Mouse (Mus musculus) myocyte (in vitro differentiated cells): ENCODE data around the gene Brinp3. TPM values are rescaled to one million over a fixed set of nuclear protein-coding genes. Genes with fewer than 3 reads are reported as not detected.
A peak's percentile ranks its signal among the peaks of the same experiment; 100 is the strongest.

ENCODE experiments used
- H3K27me3 ChIP-seq: one replicate; pipeline ENCODE4 v1.6.1; 2011; ENCODE audit not compliant: control insufficient read depth, insufficient read depth, insufficient read length
- H3K36me3 ChIP-seq: one replicate; pipeline ENCODE4 v1.6.1; 2011; ENCODE audit not compliant: control insufficient read depth, insufficient read depth
- H3K4me2 ChIP-seq: one replicate; pipeline ENCODE4 v1.6.1; 2011; ENCODE audit warnings: low read depth, control low read depth
- H3K4me3 ChIP-seq: one replicate; pipeline ENCODE4 v1.5.1; 2011; ENCODE audit warnings: mild to moderate bottlenecking, control low read depth, moderate library complexity
- H3K79me2 ChIP-seq: one replicate; pipeline ENCODE4 v1.6.1; 2011; ENCODE audit not compliant: control insufficient read depth, insufficient read depth
- H3ac ChIP-seq: one replicate; pipeline ENCODE4 v1.6.1; 2011; ENCODE audit not compliant: control insufficient read depth, insufficient read length
- CEBPB ChIP-seq: IDR thresholded peaks from 2 replicates; pipeline ENCODE4 v1.6.1; 2011; ENCODE audit warnings: mild to moderate bottlenecking, moderate library complexity; ENCODE audit not compliant: poor library complexity, insufficient read depth, severe bottlenecking
- E2F4 ChIP-seq: IDR thresholded peaks from one replicate; pipeline ENCODE4 v1.6.1; 2011; ENCODE audit warnings: mild to moderate bottlenecking, control low read depth, moderate library complexity; ENCODE audit not compliant: insufficient read depth
- MAX ChIP-seq: IDR thresholded peaks from one replicate; pipeline ENCODE4 v1.6.1; 2011; ENCODE audit warnings: low read depth, mild to moderate bottlenecking, control low read depth
- MYOD1 ChIP-seq, 3 experiments: IDR thresholded peaks; one replicate each; pipeline ENCODE4 v1.6.1; 2011; ENCODE audit warnings: control low read depth in 2 of 3, low read depth in 2 of 3, mild to moderate bottlenecking in 2 of 3, moderate library complexity in 1 of 3; ENCODE audit not compliant: insufficient read length in 2 of 3, control insufficient read depth in 1 of 3
- MYOG ChIP-seq, 3 experiments: IDR thresholded peaks; one replicate each; pipeline ENCODE4 v1.6.1; 2011; ENCODE audit warnings: control low read depth in 2 of 3, low read depth in 2 of 3, mild to moderate bottlenecking in 2 of 3; ENCODE audit not compliant: insufficient read length in 2 of 3, control insufficient read depth in 1 of 3, insufficient read depth in 1 of 3
- POLR2A ChIP-seq: IDR thresholded peaks from one replicate; pipeline ENCODE4 v1.6.1; 2011; ENCODE audit warnings: low read depth, mild to moderate bottlenecking, control low read depth, moderate library complexity; ENCODE audit not compliant: insufficient read length
- POLR2AphosphoS2 ChIP-seq: IDR thresholded peaks from one replicate; pipeline ENCODE4 v1.6.1; 2011; ENCODE audit warnings: low read depth, control low read depth; ENCODE audit not compliant: insufficient read length
- REST ChIP-seq: IDR thresholded peaks from one replicate; pipeline ENCODE4 v1.6.1; 2011; ENCODE audit warnings: mild to moderate bottlenecking, control low read depth, moderate library complexity; ENCODE audit not compliant: insufficient read depth, insufficient read length
- SRF ChIP-seq: IDR thresholded peaks from one replicate; pipeline ENCODE4 v1.6.1; 2011; ENCODE audit warnings: low read depth; ENCODE audit not compliant: control insufficient read depth, insufficient read length
- TCF12 ChIP-seq: IDR thresholded peaks from one replicate; pipeline ENCODE4 v1.6.1; 2011; ENCODE audit warnings: mild to moderate bottlenecking, control low read depth; ENCODE audit not compliant: poor library complexity, insufficient read depth, severe bottlenecking
- TCF3 ChIP-seq: IDR thresholded peaks from one replicate; pipeline ENCODE4 v1.6.1; 2011; ENCODE audit warnings: low read depth, control low read depth; ENCODE audit not compliant: insufficient read length
- USF1 ChIP-seq: IDR thresholded peaks from one replicate; pipeline ENCODE4 v1.6.1; 2011; ENCODE audit warnings: low read depth, mild to moderate bottlenecking, control low read depth, moderate library complexity
- polyA plus RNA-seq: library from polyadenylated mRNA; unstranded; fragments of >200 nt; fragmentation: generic; extraction: Trizol; gene quantifications from one replicate; pipeline ENCODE4 v1.2.1, GENCODE M21; 2012; ENCODE audit warnings: missing spikeins

The Brinp3 gene
- polyA plus RNA-seq, 1 experiment: 2.8 TPM

GRCm38 (mm10) chr1:146498085-146498779 lies 3.7 kb downstream of the Brinp3 start:
- no peaks in the 10 kb centered on the region for H3K36me3 ChIP-seq
- no peak for TF ChIP-seq MAX
- TF ChIP-seq USF1: no peak
- TF ChIP-seq CEBPB: no peak
- no peak for TF ChIP-seq E2F4
- TF ChIP-seq MYOG (IDR thresholded peaks at IDR 0.05; ENCODE audit: control insufficient read depth in 1 of 3, insufficient read depth in 1 of 3, insufficient read length in 2 of 3, low read depth in 2 of 3): no peak
- no peak for TF ChIP-seq TCF12
- no peak for TF ChIP-seq SRF
- no peak for TF ChIP-seq POLR2AphosphoS2
- peak overlapping the region; percentile 63 for H3K4me2 ChIP-seq
- H3K27me3 ChIP-seq: no peaks in the 10 kb centered on the region
- no peaks in the 10 kb centered on the region for H3K79me2 ChIP-seq
- H3K4me3 ChIP-seq: peak overlapping the region; percentile 24
- no peak overlapping the region for H3ac ChIP-seq

- Histone ChIP-seq H3K79me2 (no peaks in the 10 kb centered on the region), H3K27me3 (no peaks in the 10 kb centered on the region), H3ac (no peak overlapping the region), H3K36me3 (no peaks in the 10 kb centered on the region), H3K4me3 (peak overlapping the region; percentile 24), H3K4me2 (peak overlapping the region; percentile 63)
- TF ChIP-seq E2F4 (no peak), CEBPB (no peak), MAX (no peak), MYOD1 (IDR thresholded peaks at IDR 0.05; ENCODE audit: control insufficient read depth in 1 of 3, insufficient read length in 2 of 3, low read depth in 2 of 3) (no peak), REST (no peak), POLR2A (no peak), SRF (no peak), POLR2AphosphoS2 (no peak), TCF12 (no peak), MYOG (IDR thresholded peaks at IDR 0.05; ENCODE audit: control insufficient read depth in 1 of 3, insufficient read depth in 1 of 3, insufficient read length in 2 of 3, low read depth in 2 of 3) (no peak), USF1 (no peak), TCF3 (no peak)
Observed at GRCm38 (mm10) chr1:146498780-146499114, 4.2 kb downstream of the Brinp3 start.

- Histone ChIP-seq H3K36me3 (no peaks in the 10 kb centered on the region), H3K79me2 (no peaks in the 10 kb centered on the region), H3ac (no peak overlapping the region), H3K4me2 (no peak overlapping the region), H3K27me3 (no peaks in the 10 kb centered on the region), H3K4me3 (no peak overlapping the region)
- TF ChIP-seq CEBPB (no peak), TCF12 (no peak), REST (no peak), SRF (no peak), POLR2A (no peak)
Observed at GRCm38 (mm10) chr1:146515377-146515776, 20.8 kb downstream of the Brinp3 start.

GRCm38 (mm10) chr1:146523727-146524573 lies 29.4 kb downstream of the Brinp3 start:
- H3K79me2 ChIP-seq: no peaks in the 10 kb centered on the region
- TF ChIP-seq MAX (no peak), MYOD1 (IDR thresholded peaks at IDR 0.05; ENCODE audit: control insufficient read depth in 1 of 3, insufficient read length in 2 of 3, low read depth in 2 of 3) (no peak), POLR2A (no peak), SRF (no peak), TCF12 (no peak), USF1 (no peak), POLR2AphosphoS2 (no peak), CEBPB (no peak), TCF3 (no peak), REST (no peak), E2F4 (no peak), MYOG (IDR thresholded peaks at IDR 0.05; ENCODE audit: control insufficient read depth in 1 of 3, insufficient read depth in 1 of 3, insufficient read length in 2 of 3, low read depth in 2 of 3) (no peak)
- no peaks in the 10 kb centered on the region for H3K27me3 ChIP-seq
- no peak overlapping the region for H3K4me2 ChIP-seq
- H3ac ChIP-seq: no peak overlapping the region
- no peak overlapping the region for H3K4me3 ChIP-seq
- H3K36me3 ChIP-seq: no peaks in the 10 kb centered on the region

GRCm38 (mm10) chr1:146528572-146528971 lies 34.0 kb downstream of the Brinp3 start:
- Histone ChIP-seq H3K79me2 (no peaks in the 10 kb centered on the region), H3K4me2 (no peak overlapping the region), H3K36me3 (no peaks in the 10 kb centered on the region), H3ac (no peak overlapping the region), H3K4me3 (no peak overlapping the region), H3K27me3 (no peaks in the 10 kb centered on the region)
- TF ChIP-seq REST (no peak), MYOD1 (IDR thresholded peaks at IDR 0.05; ENCODE audit: control insufficient read depth in 1 of 3, insufficient read length in 2 of 3, low read depth in 2 of 3) (no peak), TCF3 (no peak), CEBPB (no peak), USF1 (no peak), POLR2A (no peak), TCF12 (no peak), POLR2AphosphoS2 (no peak)
